Mouse (Mus musculus): ENCODE results near the gene Cdkal1. TPM values are rescaled to one million over a fixed set of nuclear protein-coding genes. Genes with fewer than 3 reads are reported as not detected.

Cdkal1 gene
- polyA plus RNA-seq, 1 experiment = 1.2 TPM

- no peak overlapping the region for H3K27ac ChIP-seq (ENCODE audit: insufficient read depth, low read length)
- 88% methylated on average over 2 of the region's 2 CpGs for WGBS
- no peaks in the 10 kb centered on the region for H3K27me3 ChIP-seq (ENCODE audit: control insufficient read depth, insufficient read depth, low read length)
- no peaks in the 10 kb centered on the region for H3K4me1 ChIP-seq (ENCODE audit: control insufficient read depth, insufficient read depth, insufficient read length)
- TF ChIP-seq POLR2A (IDR thresholded peaks at IDR 0.05; ENCODE audit: low read depth, low read length) (no peak), CTCF (IDR thresholded peaks at IDR 0.05; ENCODE audit: extremely low read depth, insufficient read depth, insufficient read length, insufficient replicate concordance) (no peak)
- no peak for DNase-seq (ENCODE audit: low read depth in 1 of 2, low spot score in 2 of 2)
- no peaks in the 10 kb centered on the region for H3K36me3 ChIP-seq (ENCODE audit: control insufficient read depth, insufficient read depth, low read length)
- H3K4me3 ChIP-seq (ENCODE audit: extremely low read depth, insufficient read depth, insufficient read length) = no peak overlapping the region
Measured at GRCm38 (mm10) chr13:29162867-29163514, 692.5 kb downstream of the Cdkal1 start.

DNA sequence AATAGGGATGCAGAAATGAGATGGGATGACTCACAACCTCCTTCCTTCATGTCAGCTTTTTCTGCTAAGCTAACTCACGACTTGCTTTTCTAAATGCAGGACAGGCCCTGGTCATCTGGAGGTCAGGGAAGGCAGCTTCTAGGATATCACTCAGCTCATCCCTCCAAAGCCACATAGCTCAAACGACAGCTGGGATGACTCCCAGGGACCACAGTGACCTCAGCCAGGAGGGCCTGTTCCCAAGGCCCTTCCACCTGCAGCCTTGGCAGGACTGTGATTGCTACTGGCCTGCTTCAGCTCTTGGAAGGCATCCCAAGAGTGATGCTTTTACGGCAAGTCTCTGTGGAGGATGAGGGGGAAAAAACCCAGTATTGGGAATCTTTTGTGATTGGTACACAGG is 693.0 kb downstream of the Cdkal1 start:
- DNase-seq (ENCODE audit: low read depth in 1 of 2, low spot score in 2 of 2) = no peak
- H3K27ac ChIP-seq (ENCODE audit: insufficient read depth, low read length) = no peak overlapping the region
- WGBS = 75% methylated on average over 3 of the region's 3 CpGs
- H3K4me1 ChIP-seq (ENCODE audit: control insufficient read depth, insufficient read depth, insufficient read length) = no peaks in the 10 kb centered on the region
- no peaks in the 10 kb centered on the region for H3K27me3 ChIP-seq (ENCODE audit: control insufficient read depth, insufficient read depth, low read length)
- no peak overlapping the region for H3K4me3 ChIP-seq (ENCODE audit: extremely low read depth, insufficient read depth, insufficient read length)
- H3K36me3 ChIP-seq (ENCODE audit: control insufficient read depth, insufficient read depth, low read length) = no peaks in the 10 kb centered on the region
- TF ChIP-seq POLR2A (IDR thresholded peaks at IDR 0.05; ENCODE audit: low read depth, low read length) (no peak), CTCF (IDR thresholded peaks at IDR 0.05; ENCODE audit: extremely low read depth, insufficient read depth, insufficient read length, insufficient replicate concordance) (no peak)

DNA sequence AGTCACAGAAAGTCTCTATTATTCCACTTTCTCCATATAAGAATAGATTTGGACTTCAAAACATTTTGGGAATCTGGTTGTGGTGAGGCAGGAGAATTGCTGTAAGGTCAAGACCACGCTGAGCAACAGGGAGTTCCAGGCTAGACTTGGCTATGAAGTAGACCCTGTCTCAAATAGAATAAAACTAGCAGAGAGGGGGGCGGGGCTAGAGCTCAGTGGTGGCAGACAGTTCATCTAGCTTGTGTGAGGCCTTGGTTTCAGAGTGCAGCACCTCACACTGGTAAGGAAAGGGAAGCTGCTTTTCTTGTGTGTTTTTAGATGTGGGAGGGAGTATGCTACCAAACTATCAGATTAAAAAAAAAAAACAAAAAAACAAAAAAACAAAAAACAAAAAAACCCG is 694.0 kb downstream of the Cdkal1 start:
- Histone ChIP-seq H3K27ac (ENCODE audit: insufficient read depth, low read length) (no peak overlapping the region), H3K4me1 (ENCODE audit: control insufficient read depth, insufficient read depth, insufficient read length) (no peaks in the 10 kb centered on the region), H3K4me3 (ENCODE audit: extremely low read depth, insufficient read depth, insufficient read length) (no peak overlapping the region), H3K27me3 (ENCODE audit: control insufficient read depth, insufficient read depth, low read length) (no peaks in the 10 kb centered on the region), H3K36me3 (ENCODE audit: control insufficient read depth, insufficient read depth, low read length) (no peaks in the 10 kb centered on the region)
- no peak for DNase-seq (ENCODE audit: low read depth in 1 of 2, low spot score in 2 of 2)
- WGBS = 88% methylated on average over 3 of the region's 3 CpGs
- TF ChIP-seq POLR2A (IDR thresholded peaks at IDR 0.05; ENCODE audit: low read depth, low read length) (no peak), CTCF (IDR thresholded peaks at IDR 0.05; ENCODE audit: extremely low read depth, insufficient read depth, insufficient read length, insufficient replicate concordance) (no peak)

GRCm38 (mm10) chr13:29156703-29157102 is 698.8 kb downstream of the Cdkal1 start:
- Histone ChIP-seq H3K27ac (ENCODE audit: insufficient read depth, low read length) (no peak overlapping the region), H3K4me1 (ENCODE audit: control insufficient read depth, insufficient read depth, insufficient read length) (no peaks in the 10 kb centered on the region), H3K4me3 (ENCODE audit: extremely low read depth, insufficient read depth, insufficient read length) (no peak overlapping the region), H3K36me3 (ENCODE audit: control insufficient read depth, insufficient read depth, low read length) (no peaks in the 10 kb centered on the region), H3K27me3 (ENCODE audit: control insufficient read depth, insufficient read depth, low read length) (no peaks in the 10 kb centered on the region)
- DNase-seq (ENCODE audit: low read depth in 1 of 2, low spot score in 2 of 2) = no peak
- 53% methylated on average over 4 of the region's 4 CpGs for WGBS
- TF ChIP-seq CTCF (IDR thresholded peaks at IDR 0.05; ENCODE audit: extremely low read depth, insufficient read depth, insufficient read length, insufficient replicate concordance) (no peak), POLR2A (IDR thresholded peaks at IDR 0.05; ENCODE audit: low read depth, low read length) (no peak)

- whole genome bisulfite sequencing = 87% methylated on average over 3 of the region's 3 CpGs
- no peak for TF ChIP-seq POLR2A (IDR thresholded peaks at IDR 0.05; ENCODE audit: low read depth, low read length)
- TF ChIP-seq CTCF (IDR thresholded peaks at IDR 0.05; ENCODE audit: extremely low read depth, insufficient read depth, insufficient read length, insufficient replicate concordance) = no peak
- no peaks in the 10 kb centered on the region for H3K27me3 ChIP-seq (ENCODE audit: control insufficient read depth, insufficient read depth, low read length)
- H3K4me1 ChIP-seq (ENCODE audit: control insufficient read depth, insufficient read depth, insufficient read length) = no peaks in the 10 kb centered on the region
- H3K4me3 ChIP-seq (ENCODE audit: extremely low read depth, insufficient read depth, insufficient read length) = no peak overlapping the region
- H3K36me3 ChIP-seq (ENCODE audit: control insufficient read depth, insufficient read depth, low read length) = no peaks in the 10 kb centered on the region
- no peak for DNase-seq (ENCODE audit: low read depth in 1 of 2, low spot score in 2 of 2)
- H3K27ac ChIP-seq (ENCODE audit: insufficient read depth, low read length) = no peak overlapping the region
Measured at GRCm38 (mm10) chr13:29155297-29155696, 700.2 kb downstream of the Cdkal1 start.

DNA sequence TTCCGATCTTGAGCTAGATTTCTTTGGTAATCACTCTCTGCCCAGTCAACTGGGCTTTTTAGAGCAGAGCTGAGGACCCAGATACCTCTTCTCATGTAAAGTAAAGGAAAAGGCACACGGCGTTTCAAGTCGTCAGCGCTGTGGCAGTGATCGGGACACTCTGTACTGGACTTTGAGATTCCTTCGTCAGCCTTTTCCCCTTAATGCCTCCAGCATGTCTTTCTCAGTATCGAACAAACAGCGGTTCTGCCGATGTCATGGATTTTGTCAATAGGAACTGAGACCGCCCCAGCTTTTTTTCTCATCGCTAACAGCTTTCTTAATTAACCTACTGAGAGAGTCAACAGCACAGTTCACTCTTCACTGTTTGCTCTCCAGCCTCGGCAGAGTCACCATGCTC is 705.4 kb downstream of the Cdkal1 start:
- H3K4me3 ChIP-seq (ENCODE audit: extremely low read depth, insufficient read depth, insufficient read length) = no peak overlapping the region
- WGBS = 91% methylated on average over 13 of the region's 13 CpGs
- H3K4me1 ChIP-seq (ENCODE audit: control insufficient read depth, insufficient read depth, insufficient read length) = no peaks in the 10 kb centered on the region
- DNase-seq (ENCODE audit: low read depth in 1 of 2, low spot score in 2 of 2) = no peak
- no peak overlapping the region for H3K27ac ChIP-seq (ENCODE audit: insufficient read depth, low read length)
- TF ChIP-seq CTCF (IDR thresholded peaks at IDR 0.05; ENCODE audit: extremely low read depth, insufficient read depth, insufficient read length, insufficient replicate concordance) = no peak
- no peak for TF ChIP-seq POLR2A (IDR thresholded peaks at IDR 0.05; ENCODE audit: low read depth, low read length)
- H3K36me3 ChIP-seq (ENCODE audit: control insufficient read depth, insufficient read depth, low read length) = no peaks in the 10 kb centered on the region
- no peaks in the 10 kb centered on the region for H3K27me3 ChIP-seq (ENCODE audit: control insufficient read depth, insufficient read depth, low read length)

- Histone ChIP-seq H3K27ac (ENCODE audit: insufficient read depth, low read length) (no peak overlapping the region), H3K36me3 (ENCODE audit: control insufficient read depth, insufficient read depth, low read length) (no peaks in the 10 kb centered on the region), H3K4me1 (ENCODE audit: control insufficient read depth, insufficient read depth, insufficient read length) (no peaks in the 10 kb centered on the region), H3K27me3 (ENCODE audit: control insufficient read depth, insufficient read depth, low read length) (no peaks in the 10 kb centered on the region), H3K4me3 (ENCODE audit: extremely low read depth, insufficient read depth, insufficient read length) (no peak overlapping the region)
- WGBS = 82% methylated on average over 6 of the region's 6 CpGs
- no peak for DNase-seq (ENCODE audit: low read depth in 1 of 2, low spot score in 2 of 2)
- TF ChIP-seq CTCF (IDR thresholded peaks at IDR 0.05; ENCODE audit: extremely low read depth, insufficient read depth, insufficient read length, insufficient replicate concordance) (no peak), POLR2A (IDR thresholded peaks at IDR 0.05; ENCODE audit: low read depth, low read length) (no peak)
Measured at GRCm38 (mm10) chr13:29149404-29149803, 706.1 kb downstream of the Cdkal1 start.
